Mouse (Mus musculus) limb, embryonic 11.5 days (tissue): Measurements from ENCODE around the gene Fam162b. TPM values are rescaled to one million over a fixed set of nuclear protein-coding genes. Genes with fewer than 3 reads are reported as not detected.

ENCODE experiments used
- ATAC-seq: fragments of 200-750 bp; cut with Nextera tagmentation; 2 replicates; pipeline ENCODE4 v1.8.0; 2017; ENCODE audit warnings: low read depth; ENCODE audit not compliant: insufficient number of reproducible peaks, low FRiP score, low TSS enrichment
- DNase-seq: peaks from one replicate; pipeline ENCODE4 v3.0.0-alpha.2; 2015; ENCODE audit warnings: low spot score
- H3K27ac ChIP-seq: fragments of 300-500 bp; sonication (generic); replicated peaks from 2 replicates; pipeline ENCODE4 v1.5.1; 2014; ENCODE audit warnings: low read depth, mild to moderate bottlenecking, low read length
- H3K27me3 ChIP-seq: fragments of 300-500 bp; sonication (generic); 2 replicates; pipeline ENCODE4 v1.6.1; 2014; ENCODE audit warnings: mild to moderate bottlenecking, low read length, mixed read lengths; ENCODE audit not compliant: control insufficient read depth, insufficient read depth
- H3K36me3 ChIP-seq: fragments of 300-500 bp; sonication (generic); 2 replicates; pipeline ENCODE4 v1.6.1; 2014; ENCODE audit warnings: mild to moderate bottlenecking, low read length, moderate library complexity, mixed read lengths; ENCODE audit not compliant: control insufficient read depth, insufficient read depth
- H3K4me1 ChIP-seq: fragments of 300-500 bp; sonication (generic); 2 replicates; pipeline ENCODE4 v1.6.1; 2014; ENCODE audit warnings: low read length, mixed read lengths; ENCODE audit not compliant: control insufficient read depth, insufficient read depth
- H3K4me2 ChIP-seq: fragments of 300-500 bp; sonication (generic); 2 replicates; pipeline ENCODE4 v1.6.1; 2014; ENCODE audit warnings: low read depth, mild to moderate bottlenecking, moderate library complexity; ENCODE audit not compliant: severe bottlenecking
- H3K4me3 ChIP-seq: fragments of 300-500 bp; sonication (generic); 2 replicates; pipeline ENCODE4 v1.5.1; 2014; ENCODE audit warnings: low read depth, low read length
- H3K9ac ChIP-seq: fragments of 300-500 bp; sonication (generic); 2 replicates; pipeline ENCODE4 v1.6.1; 2014; ENCODE audit warnings: mild to moderate bottlenecking, low read length
- H3K9me3 ChIP-seq: fragments of 300-500 bp; sonication (generic); 2 replicates; pipeline ENCODE4 v1.6.1; 2016; ENCODE audit warnings: low read length; ENCODE audit not compliant: control insufficient read depth
- WGBS: fragments of 180-500 bp; shearing (Covaris S2); extraction: QIAGEN DNeasy Blood & Tissue Kit; methylation state at CpG from one replicate; pipeline ENCODE4 v1.1.7; 2014; 5-methylcytosine and 5-hydroxymethylcytosine counted together
- polyA plus RNA-seq: library from polyadenylated mRNA; unstranded; fragments of >200 nt; fragmentation: Nextera tagmentation; extraction: Ambion mirVana; gene quantifications from 2 replicates; pipeline ENCODE4 v1.2.1, GENCODE M21; 2014

Gene Fam162b
- polyA plus RNA-seq, 1 experiment from 2014 or later = not detected

- Histone ChIP-seq H3K4me2 (no peak overlapping the region), H3K4me1 (no peaks in the 10 kb centered on the region), H3K27me3 (no peaks in the 10 kb centered on the region), H3K27ac (no peak overlapping the region), H3K9me3 (no peaks in the 10 kb centered on the region), H3K9ac (no peak overlapping the region), H3K4me3 (no peak overlapping the region), H3K36me3 (no peaks in the 10 kb centered on the region)
- DNase-seq (no peak), ATAC-seq (no peak)
- WGBS = 83% methylated on average over 4 of the region's 4 CpGs
Measured at GRCm38 (mm10) chr10:51609741-51610425, 19.6 kb upstream of the Fam162b start.

- no peaks in the 10 kb centered on the region for H3K4me1 ChIP-seq
- ATAC-seq = no peak
- no peak overlapping the region for H3K4me3 ChIP-seq
- no peaks in the 10 kb centered on the region for H3K36me3 ChIP-seq
- H3K4me2 ChIP-seq = no peak overlapping the region
- no peaks in the 10 kb centered on the region for H3K27me3 ChIP-seq
- WGBS = 87% methylated on average over 9 of the region's 9 CpGs
- no peak overlapping the region for H3K9ac ChIP-seq
- H3K27ac ChIP-seq = no peak overlapping the region
- DNase-seq = no peak
- no peaks in the 10 kb centered on the region for H3K9me3 ChIP-seq
Measured at GRCm38 (mm10) chr10:51596928-51597635, 6.8 kb upstream of the Fam162b start.

- DNase-seq (no peak), ATAC-seq (no peak)
- WGBS = 49% methylated on average over 10 of the region's 10 CpGs
- Histone ChIP-seq H3K27me3 (no peaks in the 10 kb centered on the region), H3K9me3 (no peaks in the 10 kb centered on the region), H3K4me3 (no peak overlapping the region), H3K4me2 (no peak overlapping the region), H3K9ac (no peak overlapping the region), H3K4me1 (no peaks in the 10 kb centered on the region), H3K36me3 (no peaks in the 10 kb centered on the region), H3K27ac (no peak overlapping the region)
Measured at GRCm38 (mm10) chr10:51595001-51595931, 4.9 kb upstream of the Fam162b start.

GRCm38 (mm10) chr10:51591574-51591973, 1.3 kb upstream of the Fam162b start:
- H3K4me1 ChIP-seq = no peaks in the 10 kb centered on the region
- ATAC-seq = no peak
- no peaks in the 10 kb centered on the region for H3K36me3 ChIP-seq
- no peak for DNase-seq
- H3K27ac ChIP-seq = no peak overlapping the region
- no peak overlapping the region for H3K9ac ChIP-seq
- 90% methylated on average over 2 of the region's 2 CpGs for WGBS
- no peaks in the 10 kb centered on the region for H3K27me3 ChIP-seq
- no peak overlapping the region for H3K4me2 ChIP-seq
- no peak overlapping the region for H3K4me3 ChIP-seq
- H3K9me3 ChIP-seq = no peaks in the 10 kb centered on the region

- no peak overlapping the region for H3K9ac ChIP-seq
- no peaks in the 10 kb centered on the region for H3K9me3 ChIP-seq
- H3K4me1 ChIP-seq = no peaks in the 10 kb centered on the region
- DNase-seq = no peak
- H3K4me3 ChIP-seq = no peak overlapping the region
- H3K27ac ChIP-seq = no peak overlapping the region
- no peak overlapping the region for H3K4me2 ChIP-seq
- H3K36me3 ChIP-seq = no peaks in the 10 kb centered on the region
- H3K27me3 ChIP-seq = no peaks in the 10 kb centered on the region
- ATAC-seq = no peak
Measured at GRCm38 (mm10) chr10:51584919-51585318, 5.4 kb downstream of the Fam162b start.

GRCm38 (mm10) chr10:51584378-51584777, 5.9 kb downstream of the Fam162b start:
- H3K27me3 ChIP-seq = no peaks in the 10 kb centered on the region
- H3K9ac ChIP-seq = no peak overlapping the region
- H3K36me3 ChIP-seq = no peaks in the 10 kb centered on the region
- H3K4me1 ChIP-seq = no peaks in the 10 kb centered on the region
- H3K9me3 ChIP-seq = no peaks in the 10 kb centered on the region
- 86% methylated on average over 1 of the region's 1 CpGs for WGBS
- DNase-seq (no peak), ATAC-seq (no peak)
- H3K27ac ChIP-seq = no peak overlapping the region
- H3K4me3 ChIP-seq = no peak overlapping the region
- no peak overlapping the region for H3K4me2 ChIP-seq

GRCm38 (mm10) chr10:51571225-51571996, 18.9 kb downstream of the Fam162b start:
- Histone ChIP-seq H3K36me3 (no peaks in the 10 kb centered on the region), H3K27ac (no peak overlapping the region), H3K4me3 (no peak overlapping the region), H3K27me3 (no peaks in the 10 kb centered on the region), H3K4me2 (no peak overlapping the region), H3K9me3 (no peaks in the 10 kb centered on the region), H3K4me1 (no peaks in the 10 kb centered on the region), H3K9ac (no peak overlapping the region)
- DNase-seq = no peak
- WGBS = 74% methylated on average over 9 of the region's 9 CpGs
- no peak for ATAC-seq

- Histone ChIP-seq H3K4me1 (no peaks in the 10 kb centered on the region), H3K4me2 (no peak overlapping the region), H3K4me3 (no peak overlapping the region), H3K27ac (no peak overlapping the region), H3K27me3 (no peaks in the 10 kb centered on the region), H3K36me3 (no peaks in the 10 kb centered on the region), H3K9ac (no peak overlapping the region), H3K9me3 (no peaks in the 10 kb centered on the region)
- WGBS = 83% methylated on average over 1 of the region's 1 CpGs
- DNase-seq (no peak), ATAC-seq (no peak)
Measured at GRCm38 (mm10) chr10:51556005-51556404, 34.3 kb downstream of the Fam162b start.
